Mouse (Mus musculus) bone marrow, adult 2 months (tissue): ENCODE measurements around the gene Prdm16. TPM values are rescaled to one million over a fixed set of nuclear protein-coding genes. Genes with fewer than 3 reads are reported as not detected.
A peak's percentile ranks its signal among the peaks of the same experiment; 100 is the strongest.

Experiments
- H3K27ac ChIP-seq: fragments of 200-500 bp; 2 replicates; pipeline ENCODE4 v1.5.1; 2012; ENCODE audit warnings: low read depth, mild to moderate bottlenecking, control low read depth, inconsistent platforms, low read length; ENCODE audit not compliant: control insufficient read depth, poor library complexity, insufficient read depth
- H3K4me1 ChIP-seq: fragments of 200-500 bp; 2 replicates; pipeline ENCODE4 v1.6.1; 2011; ENCODE audit warnings: low read length; ENCODE audit not compliant: control insufficient read depth, insufficient read depth
- H3K4me3 ChIP-seq: fragments of 200-500 bp; replicated peaks from 2 replicates; pipeline ENCODE3; 2011; ENCODE audit warnings: mild to moderate bottlenecking, low read depth, low read length, control low read depth; ENCODE audit not compliant: control insufficient read depth
- CTCF ChIP-seq: fragments of 200-500 bp; IDR thresholded peaks from 2 replicates; pipeline ENCODE4 v1.5.1; 2011; ENCODE audit warnings: low read length, control low read depth; ENCODE audit not compliant: control insufficient read depth, insufficient read depth
- POLR2A ChIP-seq: fragments of 200-500 bp; IDR thresholded peaks from 2 replicates; pipeline ENCODE4 v1.6.1; 2011; ENCODE audit warnings: low read depth, mild to moderate bottlenecking, control low read depth, low read length, borderline replicate concordance; ENCODE audit not compliant: control insufficient read depth
- WGBS: fragments of 180-500 bp; shearing (Covaris S2); methylation state at CpG from one replicate; pipeline ENCODE4 v1.1.7; 2018; 5-methylcytosine and 5-hydroxymethylcytosine counted together
- polyA plus RNA-seq: library from polyadenylated mRNA; stranded (reverse); fragments of >200 nt; gene quantifications from 2 replicates; pipeline ENCODE4 v1.2.4, GENCODE M21; 2011; ENCODE audit warnings: low replicate concordance; ENCODE audit not compliant: missing spikeins, insufficient read depth, insufficient read length

Gene Prdm16
- polyA plus RNA-seq, 1 experiment, result 0.70 TPM

GRCm38 (mm10) chr4:154358816-154359215, 277.9 kb downstream of the Prdm16 start:
- Histone ChIP-seq H3K27ac (no peak overlapping the region), H3K4me3 (no peak overlapping the region), H3K4me1 (no peaks in the 10 kb centered on the region)
- 85% methylated on average over 11 of the region's 11 CpGs for WGBS
- TF ChIP-seq CTCF (no peak), POLR2A (no peak)

- H3K4me1 ChIP-seq, result no peaks in the 10 kb centered on the region
- WGBS, result 80% methylated on average over 5 of the region's 5 CpGs
- TF ChIP-seq POLR2A (no peak), CTCF (no peak)
- H3K4me3 ChIP-seq, result no peak overlapping the region
- no peak overlapping the region for H3K27ac ChIP-seq
Observed at GRCm38 (mm10) chr4:154358370-154358769, 278.3 kb downstream of the Prdm16 start.

- 83% methylated on average over 5 of the region's 5 CpGs for WGBS
- TF ChIP-seq POLR2A (no peak), CTCF (no peak)
- Histone ChIP-seq H3K4me1 (no peaks in the 10 kb centered on the region), H3K27ac (no peak overlapping the region), H3K4me3 (no peak overlapping the region)
Observed at GRCm38 (mm10) chr4:154355408-154355807, 281.3 kb downstream of the Prdm16 start.

- no peaks in the 10 kb centered on the region for H3K4me1 ChIP-seq
- 80% methylated on average over 13 of the region's 13 CpGs for WGBS
- no peak for TF ChIP-seq POLR2A
- no peak for TF ChIP-seq CTCF
- H3K4me3 ChIP-seq, result no peak overlapping the region
- H3K27ac ChIP-seq, result no peak overlapping the region
Observed at GRCm38 (mm10) chr4:154352246-154352645, 284.4 kb downstream of the Prdm16 start.

- TF ChIP-seq POLR2A (no peak), CTCF (no peak)
- Histone ChIP-seq H3K27ac (no peak overlapping the region), H3K4me1 (no peaks in the 10 kb centered on the region), H3K4me3 (no peak overlapping the region)
- 70% methylated on average over 11 of the region's 11 CpGs for WGBS
Observed at GRCm38 (mm10) chr4:154348197-154348786, 288.4 kb downstream of the Prdm16 start.

GRCm38 (mm10) chr4:154346731-154347522, 289.7 kb downstream of the Prdm16 start:
- TF ChIP-seq CTCF, result no peak
- TF ChIP-seq POLR2A, result no peak
- 88% methylated on average over 19 of the region's 19 CpGs for WGBS
- Histone ChIP-seq H3K27ac (no peak overlapping the region), H3K4me1 (no peaks in the 10 kb centered on the region), H3K4me3 (no peak overlapping the region)

GRCm38 (mm10) chr4:154336650-154337049, 300.0 kb downstream of the Prdm16 start:
- WGBS, result 79% methylated on average over 10 of the region's 10 CpGs
- H3K4me3 ChIP-seq, result no peak overlapping the region
- TF ChIP-seq POLR2A (no peak), CTCF (no peak)
- no peak overlapping the region for H3K27ac ChIP-seq
- no peaks in the 10 kb centered on the region for H3K4me1 ChIP-seq

GRCm38 (mm10) chr4:154335761-154336160, 300.9 kb downstream of the Prdm16 start, which contains the start of gene B230104I21Rik:
B230104I21Rik (plus strand) TSS chr4:154336127.
- peak within 1 kb of the TSS; percentile 31 for H3K4me3 ChIP-seq
- H3K4me1 ChIP-seq, result no peaks in the 10 kb centered on the region
- WGBS, result 83% methylated on average over 12 of the region's 12 CpGs
- TF ChIP-seq POLR2A (no peak), CTCF (no peak)
- H3K27ac ChIP-seq, result no peak within 1 kb of the TSS
